Mouse (Mus musculus): ENCODE results near the gene Cpsf2. TPM values are rescaled to one million over a fixed set of nuclear protein-coding genes. Genes with fewer than 3 reads are reported as not detected.

The Cpsf2 gene
- total RNA-seq, 2 experiments from 2014 or later = 9.7 to 11.1 TPM

- Histone ChIP-seq H3K27ac (no peak overlapping the region), H3K4me3 (no peak overlapping the region)
- DNase-seq = no peak
- no peak for TF ChIP-seq CTCF (IDR thresholded peaks at IDR 0.05)
- intact Hi-C loops (cut with DNase I) = no loop called here
Observed at GRCm38 (mm10) chr12:102039861-102040260, 64.1 kb downstream of the Cpsf2 start.

GRCm38 (mm10) chr12:102041699-102042098, 65.9 kb downstream of the Cpsf2 start:
- intact Hi-C loops (cut with DNase I) = no loop called here
- Histone ChIP-seq H3K27ac (no peak overlapping the region), H3K4me3 (no peak overlapping the region)
- DNase-seq = no peak
- no peak for TF ChIP-seq CTCF (IDR thresholded peaks at IDR 0.05)

GRCm38 (mm10) chr12:102042247-102042646, 66.5 kb downstream of the Cpsf2 start:
- intact Hi-C loops (cut with DNase I) = no loop called here
- Histone ChIP-seq H3K27ac (no peak overlapping the region), H3K4me3 (no peak overlapping the region)
- no peak for DNase-seq
- no peak for TF ChIP-seq CTCF (IDR thresholded peaks at IDR 0.05)

GRCm38 (mm10) chr12:102043840-102044239, 68.1 kb downstream of the Cpsf2 start:
- TF ChIP-seq CTCF (IDR thresholded peaks at IDR 0.05) = no peak
- intact Hi-C loops (cut with DNase I) = no loop called here
- no peak for DNase-seq
- Histone ChIP-seq H3K4me3 (no peak overlapping the region), H3K27ac (no peak overlapping the region; the same call in 1 of the 2 replicates)

- intact Hi-C loops (cut with DNase I) = no loop called here
- no peak overlapping the region for H3K27ac ChIP-seq
- no peak for DNase-seq
- TF ChIP-seq CTCF (IDR thresholded peaks at IDR 0.05) = no peak
- H3K4me3 ChIP-seq = no peak overlapping the region
Observed at GRCm38 (mm10) chr12:102054155-102054554, 78.4 kb downstream of the Cpsf2 start.

GRCm38 (mm10) chr12:102055758-102056157, 80.0 kb downstream of the Cpsf2 start:
- no peak for DNase-seq
- intact Hi-C loops (cut with DNase I) = no loop called here
- Histone ChIP-seq H3K27ac (no peak overlapping the region), H3K4me3 (no peak overlapping the region)
- TF ChIP-seq CTCF (IDR thresholded peaks at IDR 0.05) = no peak

Other genes starting within 250 kb of the Cpsf2 start
- gene Fbln5, start 156.9 kb upstream of the Cpsf2 start, total RNA-seq (2021) = 10 to 100 TPM; 12.1 to 18.6 TPM
- 10 to 100 TPM; 25.9 to 30.8 TPM for gene Trip11, start 62.7 kb upstream of the Cpsf2 start, total RNA-seq (2021)
- 1 to 10 TPM; 3.4 to 5.8 TPM for gene Atxn3, start 17.7 kb upstream of the Cpsf2 start, total RNA-seq (2021)
- not detected for gene Slc24a4, start 152.7 kb downstream of the Cpsf2 start, total RNA-seq (2021)